Mouse (Mus musculus): Measurements from ENCODE around the gene Adgrl3. TPM values are rescaled to one million over a fixed set of nuclear protein-coding genes. Genes with fewer than 3 reads are reported as not detected.

Adgrl3 gene
- polyA plus RNA-seq, 1 experiment from 2014 or later: 9.4 TPM

GRCm38 (mm10) chr5:81085152-81085551 is 65.2 kb downstream of the Adgrl3 start:
- no peak overlapping the region for H3K27ac ChIP-seq
- no peaks in the 10 kb centered on the region for H3K36me3 ChIP-seq (replicated peaks)
- no peak for DNase-seq (ENCODE audit: extremely low spot score, low spot score)
- H3K27me3 ChIP-seq (ENCODE audit: poor library complexity, severe bottlenecking): no peaks in the 10 kb centered on the region
- 88% methylated on average over 4 of the region's 4 CpGs for WGBS
- H3K4me1 ChIP-seq: no peaks in the 10 kb centered on the region
- no peak overlapping the region for H3K4me3 ChIP-seq
- no peaks in the 10 kb centered on the region for H3K9me3 ChIP-seq

- H3K4me3 ChIP-seq: no peak overlapping the region
- no peaks in the 10 kb centered on the region for H3K4me1 ChIP-seq
- H3K27ac ChIP-seq: no peak overlapping the region
- H3K9me3 ChIP-seq: no peaks in the 10 kb centered on the region
- 87% methylated on average over 2 of the region's 2 CpGs for WGBS
- no peak for DNase-seq (ENCODE audit: extremely low spot score, low spot score)
- H3K27me3 ChIP-seq (ENCODE audit: poor library complexity, severe bottlenecking): no peaks in the 10 kb centered on the region
- no peaks in the 10 kb centered on the region for H3K36me3 ChIP-seq (replicated peaks)
These were observed 68.7 kb downstream of the Adgrl3 start for GRCm38 (mm10) chr5:81088667-81089066.

GRCm38 (mm10) chr5:81094618-81095017 is 74.7 kb downstream of the Adgrl3 start:
- no peak overlapping the region for H3K4me3 ChIP-seq
- no peaks in the 10 kb centered on the region for H3K9me3 ChIP-seq
- no peaks in the 10 kb centered on the region for H3K4me1 ChIP-seq
- no peaks in the 10 kb centered on the region for H3K36me3 ChIP-seq (replicated peaks)
- H3K27ac ChIP-seq: no peak overlapping the region
- no peaks in the 10 kb centered on the region for H3K27me3 ChIP-seq (ENCODE audit: poor library complexity, severe bottlenecking)
- no peak for DNase-seq (ENCODE audit: extremely low spot score, low spot score)
- 94% methylated on average over 3 of the region's 3 CpGs for WGBS

- no peak overlapping the region for H3K4me3 ChIP-seq
- no peaks in the 10 kb centered on the region for H3K4me1 ChIP-seq
- H3K27me3 ChIP-seq (ENCODE audit: poor library complexity, severe bottlenecking): no peaks in the 10 kb centered on the region
- H3K36me3 ChIP-seq (replicated peaks): no peaks in the 10 kb centered on the region
- no peaks in the 10 kb centered on the region for H3K9me3 ChIP-seq
- 93% methylated on average over 4 of the region's 4 CpGs for WGBS
- H3K27ac ChIP-seq: no peak overlapping the region
- DNase-seq (ENCODE audit: extremely low spot score, low spot score): no peak
These were observed 77.2 kb downstream of the Adgrl3 start for GRCm38 (mm10) chr5:81097131-81097530.

GRCm38 (mm10) chr5:81107431-81107830 is 87.5 kb downstream of the Adgrl3 start:
- Histone ChIP-seq H3K27me3 (ENCODE audit: poor library complexity, severe bottlenecking) (no peaks in the 10 kb centered on the region), H3K9me3 (no peaks in the 10 kb centered on the region), H3K4me1 (peaks cover 4% of the 10 kb centered on the region), H3K27ac (no peak overlapping the region), H3K36me3 (replicated peaks) (no peaks in the 10 kb centered on the region), H3K4me3 (no peak overlapping the region)
- 89% methylated on average over 1 of the region's 1 CpGs for WGBS
- no peak for DNase-seq (ENCODE audit: extremely low spot score, low spot score)

- Histone ChIP-seq H3K4me1 (peaks cover 9% of the 10 kb centered on the region), H3K9me3 (no peaks in the 10 kb centered on the region), H3K4me3 (no peak overlapping the region), H3K36me3 (replicated peaks) (no peaks in the 10 kb centered on the region), H3K27me3 (ENCODE audit: poor library complexity, severe bottlenecking) (no peaks in the 10 kb centered on the region), H3K27ac (no peak overlapping the region)
- WGBS: 69% methylated on average over 4 of the region's 4 CpGs
- no peak for DNase-seq (ENCODE audit: extremely low spot score, low spot score)
These were observed 104.5 kb downstream of the Adgrl3 start for GRCm38 (mm10) chr5:81124483-81124882.

GRCm38 (mm10) chr5:81127639-81128038 is 107.7 kb downstream of the Adgrl3 start:
- H3K4me3 ChIP-seq: no peak overlapping the region
- H3K27ac ChIP-seq: no peak overlapping the region
- H3K9me3 ChIP-seq: no peaks in the 10 kb centered on the region
- peaks cover 9% of the 10 kb centered on the region for H3K4me1 ChIP-seq
- no peak for DNase-seq (ENCODE audit: extremely low spot score, low spot score)
- H3K36me3 ChIP-seq (replicated peaks): no peaks in the 10 kb centered on the region
- H3K27me3 ChIP-seq (ENCODE audit: poor library complexity, severe bottlenecking): no peaks in the 10 kb centered on the region
- WGBS: 61% methylated on average over 3 of the region's 3 CpGs

- DNase-seq (ENCODE audit: extremely low spot score, low spot score): no peak
- 82% methylated on average over 1 of the region's 1 CpGs for WGBS
- no peaks in the 10 kb centered on the region for H3K36me3 ChIP-seq (replicated peaks)
- H3K27ac ChIP-seq: no peak overlapping the region
- no peaks in the 10 kb centered on the region for H3K9me3 ChIP-seq
- H3K4me3 ChIP-seq: no peak overlapping the region
- H3K4me1 ChIP-seq: peaks cover 4% of the 10 kb centered on the region
- no peaks in the 10 kb centered on the region for H3K27me3 ChIP-seq (ENCODE audit: poor library complexity, severe bottlenecking)
These were observed 116.5 kb downstream of the Adgrl3 start for GRCm38 (mm10) chr5:81136394-81136793.

- 57% methylated on average over 12 of the region's 12 CpGs for WGBS
- Histone ChIP-seq H3K36me3 (replicated peaks) (no peaks in the 10 kb centered on the region), H3K9me3 (no peaks in the 10 kb centered on the region), H3K4me3 (no peak overlapping the region), H3K27ac (no peak overlapping the region), H3K4me1 (peaks cover 19% of the 10 kb centered on the region), H3K27me3 (ENCODE audit: poor library complexity, severe bottlenecking) (peaks cover 25% of the 10 kb centered on the region)
- peak; percentile 23 for DNase-seq (ENCODE audit: extremely low spot score, low spot score)
These were observed 135.9 kb downstream of the Adgrl3 start for GRCm38 (mm10) chr5:81155791-81156190.

- Histone ChIP-seq H3K27ac (no peak overlapping the region), H3K4me3 (no peak overlapping the region), H3K9me3 (no peaks in the 10 kb centered on the region), H3K36me3 (replicated peaks) (no peaks in the 10 kb centered on the region), H3K4me1 (peaks cover 19% of the 10 kb centered on the region), H3K27me3 (ENCODE audit: poor library complexity, severe bottlenecking) (peaks cover 25% of the 10 kb centered on the region)
- 27% methylated on average over 2 of the region's 2 CpGs for WGBS
- DNase-seq (ENCODE audit: extremely low spot score, low spot score): no peak
These were observed 136.3 kb downstream of the Adgrl3 start for GRCm38 (mm10) chr5:81156281-81156680.

GRCm38 (mm10) chr5:81156796-81157195 is 136.9 kb downstream of the Adgrl3 start:
- peaks cover 19% of the 10 kb centered on the region for H3K4me1 ChIP-seq
- peaks cover 25% of the 10 kb centered on the region for H3K27me3 ChIP-seq (ENCODE audit: poor library complexity, severe bottlenecking)
- WGBS: 60% methylated on average over 5 of the region's 5 CpGs
- H3K9me3 ChIP-seq: no peaks in the 10 kb centered on the region
- H3K4me3 ChIP-seq: no peak overlapping the region
- H3K36me3 ChIP-seq (replicated peaks): no peaks in the 10 kb centered on the region
- no peak for DNase-seq (ENCODE audit: extremely low spot score, low spot score)
- H3K27ac ChIP-seq: no peak overlapping the region

- WGBS: 93% methylated on average over 12 of the region's 12 CpGs
- DNase-seq (ENCODE audit: extremely low spot score, low spot score): no peak
- H3K27ac ChIP-seq: no peak overlapping the region
- H3K4me1 ChIP-seq: peaks cover 19% of the 10 kb centered on the region
- no peaks in the 10 kb centered on the region for H3K9me3 ChIP-seq
- no peak overlapping the region for H3K4me3 ChIP-seq
- no peaks in the 10 kb centered on the region for H3K36me3 ChIP-seq (replicated peaks)
- peaks cover 23% of the 10 kb centered on the region for H3K27me3 ChIP-seq (ENCODE audit: poor library complexity, severe bottlenecking)
These were observed 139.1 kb downstream of the Adgrl3 start for GRCm38 (mm10) chr5:81159013-81159412.

GRCm38 (mm10) chr5:81160431-81160830 is 140.5 kb downstream of the Adgrl3 start:
- no peaks in the 10 kb centered on the region for H3K36me3 ChIP-seq (replicated peaks)
- WGBS: 89% methylated on average over 6 of the region's 6 CpGs
- peaks cover 20% of the 10 kb centered on the region for H3K27me3 ChIP-seq (ENCODE audit: poor library complexity, severe bottlenecking)
- no peak overlapping the region for H3K27ac ChIP-seq
- DNase-seq (ENCODE audit: extremely low spot score, low spot score): no peak
- H3K4me1 ChIP-seq: peaks cover 16% of the 10 kb centered on the region
- no peaks in the 10 kb centered on the region for H3K9me3 ChIP-seq
- H3K4me3 ChIP-seq: no peak overlapping the region

- no peaks in the 10 kb centered on the region for H3K27me3 ChIP-seq (ENCODE audit: poor library complexity, severe bottlenecking)
- peaks cover 8% of the 10 kb centered on the region for H3K4me1 ChIP-seq
- no peaks in the 10 kb centered on the region for H3K9me3 ChIP-seq
- no peaks in the 10 kb centered on the region for H3K36me3 ChIP-seq (replicated peaks)
- H3K27ac ChIP-seq: no peak overlapping the region
- no peak for DNase-seq (ENCODE audit: extremely low spot score, low spot score)
- no peak overlapping the region for H3K4me3 ChIP-seq
- 55% methylated on average over 4 of the region's 4 CpGs for WGBS
These were observed 169.0 kb downstream of the Adgrl3 start for GRCm38 (mm10) chr5:81188871-81189485.

Measured in forebrain, embryonic 10.5 days (tissue).